Mouse (Mus musculus) heart, embryonic 15.5 days (tissue): ENCODE results near the gene Cfap126. TPM values are rescaled to one million over a fixed set of nuclear protein-coding genes. Genes with fewer than 3 reads are reported as not detected.

Source experiments
- ATAC-seq: fragments of 200-750 bp; cut with Nextera tagmentation; replicated peaks from 2 replicates; pipeline ENCODE4 v1.8.0; 2017; ENCODE audit warnings: low read depth, moderate TSS enrichment; ENCODE audit not compliant: insufficient number of reproducible peaks, insufficient read depth, low FRiP score
- H3K27ac ChIP-seq: fragments of 300-500 bp; sonication (generic); 2 replicates; pipeline ENCODE4 v1.5.1; 2015; ENCODE audit warnings: mild to moderate bottlenecking, inconsistent platforms
- H3K27me3 ChIP-seq: fragments of 300-500 bp; sonication (generic); 2 replicates; pipeline ENCODE4 v1.6.1; 2015; ENCODE audit warnings: inconsistent platforms
- H3K36me3 ChIP-seq: fragments of 300-500 bp; sonication (generic); 2 replicates; pipeline ENCODE4 v1.6.1; 2015; ENCODE audit warnings: mild to moderate bottlenecking, inconsistent platforms
- H3K4me1 ChIP-seq: fragments of 300-500 bp; sonication (generic); replicated peaks from 2 replicates; pipeline ENCODE4 v1.6.1; 2015; ENCODE audit warnings: inconsistent platforms
- H3K4me2 ChIP-seq: fragments of 300-500 bp; sonication (generic); 2 replicates; pipeline ENCODE4 v1.6.1; 2015; ENCODE audit warnings: inconsistent platforms, mild to moderate bottlenecking, moderate library complexity
- H3K4me3 ChIP-seq: fragments of 300-500 bp; sonication (generic); 2 replicates; pipeline ENCODE4 v1.5.1; 2015; ENCODE audit warnings: mild to moderate bottlenecking, inconsistent platforms
- H3K9ac ChIP-seq: fragments of 300-500 bp; sonication (generic); 2 replicates; pipeline ENCODE4 v1.6.1; 2015; ENCODE audit warnings: mild to moderate bottlenecking, inconsistent platforms
- H3K9me3 ChIP-seq: fragments of 300-500 bp; sonication (generic); replicated peaks from 2 replicates; pipeline ENCODE4 v1.6.1; 2016; ENCODE audit warnings: inconsistent platforms
- WGBS: fragments of 180-500 bp; shearing (Covaris S2); methylation state at CpG from one replicate; pipeline ENCODE4 v1.1.7; 2015; ENCODE audit warnings: mixed read lengths; 5-methylcytosine and 5-hydroxymethylcytosine counted together
- microRNA-seq: library from miRNA; unstranded; fragments of <30 nt; microRNA quantifications from one replicate; pipeline ENCODE4, GENCODE M21; 2016
- polyA plus RNA-seq: library from polyadenylated mRNA; unstranded; fragments of >200 nt; fragmentation: Nextera tagmentation; extraction: Ambion mirVana; gene quantifications from 2 replicates; pipeline ENCODE4 v1.2.1, GENCODE M21; 2015

Cfap126 gene
- polyA plus RNA-seq, 1 experiment from 2014 or later = 3.5 TPM

DNA sequence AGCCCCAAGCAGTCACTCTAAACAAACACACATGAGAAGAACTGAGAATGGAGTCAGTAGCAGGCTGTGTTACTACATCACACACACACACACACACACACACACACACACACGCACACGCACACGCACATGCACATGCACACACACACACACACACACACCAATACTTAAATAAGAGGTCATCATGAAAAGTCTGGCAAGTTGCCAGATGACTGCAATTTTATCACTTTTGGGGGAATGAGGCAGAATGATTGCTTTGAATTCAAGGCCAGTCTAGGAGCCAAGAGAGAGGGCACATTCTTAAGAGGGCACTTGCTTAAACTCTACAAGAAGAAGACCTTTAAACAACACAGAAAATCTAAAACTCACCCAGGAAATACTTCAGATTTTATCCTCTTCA lies 48.8 kb downstream of the Cfap126 start:
- H3K27me3 ChIP-seq = peaks cover 19% of the 10 kb centered on the region
- peaks cover 11% of the 10 kb centered on the region for H3K4me1 ChIP-seq
- no peak overlapping the region for H3K9ac ChIP-seq
- H3K4me3 ChIP-seq = no peak overlapping the region
- H3K4me2 ChIP-seq = no peak overlapping the region
- no peak overlapping the region for H3K27ac ChIP-seq
- no peak for ATAC-seq
- no peaks in the 10 kb centered on the region for H3K36me3 ChIP-seq
- H3K9me3 ChIP-seq = no peaks in the 10 kb centered on the region
- WGBS = 83% methylated on average over 3 of the region's 3 CpGs

GRCm38 (mm10) chr1:171164258-171164657 lies 50.5 kb downstream of the Cfap126 start:
- Histone ChIP-seq H3K4me2 (no peak overlapping the region), H3K27ac (no peak overlapping the region), H3K27me3 (peaks cover 9% of the 10 kb centered on the region), H3K9me3 (no peaks in the 10 kb centered on the region), H3K4me1 (peaks cover 10% of the 10 kb centered on the region), H3K9ac (no peak overlapping the region), H3K36me3 (no peaks in the 10 kb centered on the region), H3K4me3 (no peak overlapping the region)
- 28% methylated on average over 3 of the region's 3 CpGs for WGBS
- peak; percentile 47; the same call in 1 of the 2 replicates for ATAC-seq

DNA sequence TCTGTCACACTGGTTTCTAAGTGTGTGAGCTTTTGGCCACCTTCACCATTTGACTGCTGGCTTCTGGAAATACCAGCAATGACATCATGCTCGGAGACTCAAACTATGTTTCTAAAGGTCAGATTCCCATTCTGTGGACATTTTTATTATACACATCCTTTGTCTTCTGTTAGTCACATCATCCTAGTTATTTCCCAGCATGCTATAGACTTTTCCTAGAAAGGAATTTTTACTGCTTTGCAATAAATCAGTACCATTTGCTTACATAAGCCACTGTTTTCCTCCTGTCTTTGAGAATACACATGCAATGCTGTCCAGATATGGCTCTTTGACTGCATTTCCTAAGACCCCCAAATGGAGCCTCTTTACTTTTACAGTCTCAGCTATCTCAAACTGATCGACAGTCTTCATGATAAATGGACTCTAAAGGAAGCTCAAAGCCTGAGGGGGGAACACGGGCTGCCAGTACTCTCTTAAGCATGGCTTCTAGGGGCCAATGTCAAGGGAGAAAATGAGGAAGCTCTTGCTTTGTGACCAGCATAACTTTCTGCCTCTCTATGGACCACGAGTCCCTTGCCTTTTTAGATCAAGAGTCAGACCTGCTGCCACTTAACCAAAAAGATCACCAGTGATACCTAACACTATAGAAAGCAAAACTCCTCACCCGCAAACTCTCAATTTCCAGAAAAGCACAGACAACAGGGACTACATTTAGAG lies 52.1 kb downstream of the Cfap126 start:
- H3K4me1 ChIP-seq = peaks cover 2% of the 10 kb centered on the region; the same call in 1 of the 2 replicates
- H3K27me3 ChIP-seq = 0 out of 2 replicates have a peak, but pooled peaks cover 6% of the 10 kb centered on the region
- H3K9me3 ChIP-seq = no peaks in the 10 kb centered on the region
- H3K9ac ChIP-seq = no peak overlapping the region
- 52% methylated on average over 5 of the region's 5 CpGs for WGBS
- H3K4me3 ChIP-seq = no peak overlapping the region
- H3K27ac ChIP-seq = no peak overlapping the region
- ATAC-seq = no peak
- no peaks in the 10 kb centered on the region for H3K36me3 ChIP-seq
- H3K4me2 ChIP-seq = no peak overlapping the region

DNA sequence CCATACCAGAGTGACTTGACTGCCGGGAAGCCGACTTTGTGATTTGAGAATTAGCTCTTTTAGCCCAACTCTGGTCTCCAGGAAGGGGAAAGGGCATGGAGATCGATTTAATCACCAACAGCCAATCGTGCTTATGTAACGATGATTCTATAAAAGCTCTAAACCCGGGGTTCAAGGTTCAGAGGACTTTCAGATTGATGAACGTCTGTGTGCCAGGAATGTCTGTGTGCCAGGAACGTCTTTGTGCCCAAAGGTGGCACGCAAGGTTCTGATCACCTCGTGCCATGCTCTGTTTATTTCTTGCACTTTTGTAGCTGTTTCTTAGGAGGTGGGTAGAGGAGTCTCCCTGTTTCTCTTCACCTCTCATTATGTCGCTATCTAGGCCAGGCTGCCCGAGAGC lies 55.2 kb downstream of the Cfap126 start:
- peaks cover 11% of the 10 kb centered on the region for H3K4me1 ChIP-seq
- no peak for ATAC-seq
- H3K4me3 ChIP-seq = no peak overlapping the region
- H3K9me3 ChIP-seq = no peaks in the 10 kb centered on the region
- no peak overlapping the region for H3K27ac ChIP-seq
- 79% methylated on average over 12 of the region's 12 CpGs for WGBS
- no peaks in the 10 kb centered on the region for H3K27me3 ChIP-seq
- H3K36me3 ChIP-seq = no peaks in the 10 kb centered on the region
- H3K4me2 ChIP-seq = no peak overlapping the region
- H3K9ac ChIP-seq = no peak overlapping the region

GRCm38 (mm10) chr1:171169913-171170312 lies 56.2 kb downstream of the Cfap126 start:
- H3K9ac ChIP-seq = no peak overlapping the region
- no peaks in the 10 kb centered on the region for H3K36me3 ChIP-seq
- H3K4me1 ChIP-seq = peaks cover 11% of the 10 kb centered on the region
- no peaks in the 10 kb centered on the region for H3K27me3 ChIP-seq
- no peak for ATAC-seq
- H3K9me3 ChIP-seq = no peaks in the 10 kb centered on the region
- H3K27ac ChIP-seq = no peak overlapping the region
- no peak overlapping the region for H3K4me2 ChIP-seq
- 40% methylated on average over 3 of the region's 3 CpGs for WGBS
- no peak overlapping the region for H3K4me3 ChIP-seq

DNA sequence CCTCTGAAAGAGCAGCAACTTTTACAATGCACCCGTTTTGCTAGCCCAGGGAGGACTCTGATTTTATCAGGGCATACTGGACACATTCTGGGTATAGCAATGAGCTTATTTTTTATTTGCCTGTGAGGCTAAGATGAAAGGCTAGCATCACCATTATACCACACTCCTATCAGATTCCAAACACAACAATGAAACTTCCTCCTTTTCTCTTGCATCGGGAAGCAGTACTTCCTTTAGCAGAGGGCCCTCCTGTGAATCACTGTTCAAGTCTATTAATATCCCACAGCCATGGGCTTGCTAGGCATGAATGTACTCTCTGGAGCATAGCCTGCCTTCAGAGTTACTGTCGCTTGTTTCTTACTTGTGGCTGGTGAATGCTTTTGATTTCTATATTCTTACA lies 57.4 kb downstream of the Cfap126 start:
- H3K27ac ChIP-seq = peak overlapping the region; percentile 77
- H3K27me3 ChIP-seq = no peaks in the 10 kb centered on the region

GRCm38 (mm10) chr1:171172779-171173178 lies 59.1 kb downstream of the Cfap126 start:
- WGBS = 90% methylated on average over 8 of the region's 8 CpGs
- Histone ChIP-seq H3K27ac (no peak overlapping the region), H3K9me3 (no peaks in the 10 kb centered on the region), H3K9ac (no peak overlapping the region), H3K27me3 (no peaks in the 10 kb centered on the region), H3K4me1 (peaks cover 11% of the 10 kb centered on the region), H3K36me3 (no peaks in the 10 kb centered on the region), H3K4me2 (no peak overlapping the region), H3K4me3 (no peak overlapping the region)
- ATAC-seq = no peak

More for the DNA sequence above, 57.4 kb downstream of the Cfap126 start:
- H3K36me3 ChIP-seq = no peaks in the 10 kb centered on the region
- peaks cover 11% of the 10 kb centered on the region for H3K4me1 ChIP-seq
- 21% methylated on average over 3 of the region's 3 CpGs for WGBS
- ATAC-seq = peak; percentile 62
- no peak overlapping the region for H3K9ac ChIP-seq
- H3K9me3 ChIP-seq = no peaks in the 10 kb centered on the region
- H3K4me3 ChIP-seq = no peak overlapping the region
- no peak overlapping the region for H3K4me2 ChIP-seq

Small RNA genes lying within 50 kb of the gene (microRNA-seq; reads per million reads assigned to microRNA genes)
- gene Gm27552 (not detected), gene Gm27844 (not detected), gene Mir6546 (5.9 reads per million, percentile 20 among the genes with 10 or more reads in this experiment)

Other genes with a start within 250 kb of the Cfap126 start
- 9.8 and 10.2 TPM in 2 replicates for gene Atf6, start 246.1 kb upstream of the Cfap126 start, polyA plus RNA-seq
- gene Gm26620, start 228.9 kb upstream of the Cfap126 start, polyA plus RNA-seq = 0.62 and 0.84 TPM in 2 replicates
- 23.0 TPM in 2 replicates for gene Dusp12, start 228.4 kb upstream of the Cfap126 start, polyA plus RNA-seq
- gene Fcrlb, start 201.0 kb upstream of the Cfap126 start, polyA plus RNA-seq = 0.14 TPM in 1 of 2 replicates, not detected in the other
- gene Fcrla, start 186.3 kb upstream of the Cfap126 start, polyA plus RNA-seq = 0.09 and 0.22 TPM in 2 replicates
- 1.2 and 2.9 TPM in 2 replicates for gene Fcgr2b, start 137.4 kb upstream of the Cfap126 start, polyA plus RNA-seq
- 1.1 and 1.4 TPM in 2 replicates for gene Fcgr4, start 95.0 kb upstream of the Cfap126 start, polyA plus RNA-seq
- gene Fcgr3, start 49.0 kb upstream of the Cfap126 start, polyA plus RNA-seq = 10.4 and 11.9 TPM in 2 replicates
- 525 and 563 TPM in 2 replicates for gene Sdhc, start 36.7 kb downstream of the Cfap126 start, polyA plus RNA-seq
- 0.63 and 1.7 TPM in 2 replicates for gene Mpz, start 36.8 kb downstream of the Cfap126 start, polyA plus RNA-seq
- gene Pcp4l1, start 82.3 kb downstream of the Cfap126 start, polyA plus RNA-seq = 43.0 and 46.4 TPM in 2 replicates
- 0.33 and 0.35 TPM in 2 replicates for gene Nr1i3, start 100.1 kb downstream of the Cfap126 start, polyA plus RNA-seq
- gene Tomm40l, start 108.6 kb downstream of the Cfap126 start, polyA plus RNA-seq = 55.6 and 57.9 TPM in 2 replicates
- 9.2 and 43.9 TPM in 2 replicates for gene Apoa2, start 111.1 kb downstream of the Cfap126 start, polyA plus RNA-seq
- gene Fcer1g, start 120.4 kb downstream of the Cfap126 start, polyA plus RNA-seq = 28.0 and 44.6 TPM in 2 replicates
- gene Adamts4, start 136.5 kb downstream of the Cfap126 start, polyA plus RNA-seq = 5.2 and 6.0 TPM in 2 replicates
- 514 and 535 TPM in 2 replicates for gene Ndufs2, start 137.5 kb downstream of the Cfap126 start, polyA plus RNA-seq
- gene B4galt3, start 156.4 kb downstream of the Cfap126 start, polyA plus RNA-seq = 44.4 and 56.4 TPM in 2 replicates
- gene Ppox, start 167.3 kb downstream of the Cfap126 start, polyA plus RNA-seq = 32.7 and 47.2 TPM in 2 replicates
- gene Usp21, start 174.1 kb downstream of the Cfap126 start, polyA plus RNA-seq = 44.9 and 55.6 TPM in 2 replicates
- gene Ufc1, start 181.1 kb downstream of the Cfap126 start, polyA plus RNA-seq = 83.6 and 85.0 TPM in 2 replicates
- 33.9 and 37.7 TPM in 2 replicates for gene Dedd, start 215.2 kb downstream of the Cfap126 start, polyA plus RNA-seq
- 31.2 and 33.2 TPM in 2 replicates for gene Nit1, start 231.7 kb downstream of the Cfap126 start, polyA plus RNA-seq
- gene Pfdn2, start 231.8 kb downstream of the Cfap126 start, polyA plus RNA-seq = 77.2 and 91.0 TPM in 2 replicates
- gene Klhdc9, start 246.9 kb downstream of the Cfap126 start, polyA plus RNA-seq = 0.63 and 0.75 TPM in 2 replicates